Mouse (Mus musculus) stomach, postnatal 0 days (tissue): ENCODE data around the gene Mmp19.

ENCODE experiments used
- CTCF ChIP-seq: IDR thresholded peaks from 2 replicates; pipeline ENCODE4 v1.5.1; 2016; ENCODE audit warnings: antibody characterized with exemption, low read depth, mild to moderate bottlenecking, moderate library complexity
- EP300 ChIP-seq: optimal IDR thresholded peaks from 2 replicates; pipeline ENCODE3; 2016; ENCODE audit warnings: antibody characterized with exemption

DNA sequence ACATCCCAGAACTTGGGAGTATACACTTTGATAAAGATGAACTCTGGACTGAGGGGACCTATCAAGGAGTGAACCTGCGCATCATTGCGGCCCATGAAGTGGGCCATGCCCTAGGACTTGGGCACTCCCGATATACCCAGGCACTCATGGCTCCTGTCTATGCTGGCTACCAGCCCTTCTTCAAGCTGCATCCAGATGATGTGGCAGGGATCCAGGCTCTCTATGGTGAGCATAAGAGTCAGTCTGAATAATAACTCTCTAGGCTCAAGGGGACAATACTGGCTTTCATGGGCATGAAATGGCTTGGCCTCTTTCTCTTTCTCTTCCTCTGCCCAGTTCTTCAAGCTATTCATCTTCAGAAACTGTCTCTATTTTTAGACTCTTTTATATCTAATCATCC is 4.9 kb downstream of the Mmp19 start:
- TF ChIP-seq CTCF: no peak
- TF ChIP-seq EP300: no peak
